15 mouse cellular contexts compared by ENCODE assay signal in genomic region chr10:122758346-122758745, GRCm38 (mm10).
DNase-seq lines count a peak whose midpoint lies in the region; ATAC-seq lines count a peak whose summit lies in the region.
"Had no signal": no experiment of that assay in that cellular context is flagged by ENCODE, and none has a peak within 500 bp of the region (broad histone marks: within the 10 kb centered on the region; RNA-seq: fewer than 3 reads in every experiment).

No protein-coding gene starts in this region.

- WGBS in heart, embryonic 15.5 days = 77% methylated on average over 4 of the region's 4 CpGs
- 63% methylated on average over 4 of the region's 4 CpGs for WGBS in limb, embryonic 10.5 days

- H3K36me3 ChIP-seq in heart, embryonic 15.5 days = no peaks in the 10 kb centered on the region
- H3K36me3 ChIP-seq in limb, embryonic 10.5 days = no peaks in the 10 kb centered on the region

- no peak overlapping the region for H3K4me3 ChIP-seq in heart, embryonic 15.5 days
- no peak overlapping the region for H3K4me3 ChIP-seq in limb, embryonic 10.5 days
- H3K4me3 ChIP-seq: left cerebral cortex, adult 2 months had no signal

- H3K9me3 ChIP-seq in heart, embryonic 15.5 days (replicated peaks) = no peaks in the 10 kb centered on the region
- no peaks in the 10 kb centered on the region for H3K9me3 ChIP-seq in limb, embryonic 10.5 days (replicated peaks)

- peak overlapping the region; percentile 29; the same call in 1 of the 2 replicates for H3K27ac ChIP-seq in heart, embryonic 15.5 days
- peak overlapping the region; percentile 84 for H3K27ac ChIP-seq in limb, embryonic 10.5 days
- H3K27ac ChIP-seq: left cerebral cortex, adult 2 months had no signal

- peaks cover 12% of the 10 kb centered on the region for H3K4me1 ChIP-seq in heart, embryonic 15.5 days (replicated peaks)
- H3K4me1 ChIP-seq in limb, embryonic 10.5 days = peaks cover 86% of the 10 kb centered on the region

- no peak for DNase-seq in heart, postnatal 25 days (ENCODE audit: low spot score)
- DNase-seq in CD4-positive, CD25-positive, alpha-beta regulatory T cell, adult 2 months (ENCODE audit: low read depth, low spot score) = peak; percentile 52
- DNase-seq in limb, embryonic 10.5 days (ENCODE audit: low spot score) = no peak
- peak; percentile 97 for DNase-seq in thymus, postnatal 0 days (ENCODE audit: low spot score)
- no peak for DNase-seq in left cerebral cortex, adult 11 months (ENCODE audit: low spot score)
- no peak for DNase-seq in urinary bladder, postnatal 36 days (ENCODE audit: low spot score in 2 of 2)
- DNase-seq: adrenal gland, postnatal 10 days; gastrocnemius, postnatal 36 days; heart, postnatal 36 days; kidney, postnatal 4 days had no signal

- H3K9ac ChIP-seq in heart, embryonic 15.5 days = no peak overlapping the region

- intact Hi-C loops in heart, postnatal 25 days (cut with DNase I) = no loop called here

- no peak overlapping the region for H3K4me2 ChIP-seq in heart, embryonic 15.5 days
- H3K4me2 ChIP-seq: liver, embryonic 11.5 days had no signal

- ATAC-seq in heart, embryonic 15.5 days (replicated peaks; ENCODE audit: insufficient number of reproducible peaks, insufficient read depth, low FRiP score, low read depth) = no peak
- ATAC-seq in granulocyte monocyte progenitor cell, adult 5-6 weeks (replicated peaks; ENCODE audit: poor library complexity, severe bottlenecking) = no peak
- ATAC-seq: lung, postnatal 0 days had no signal

- no peaks in the 10 kb centered on the region for H3K27me3 ChIP-seq in heart, embryonic 15.5 days
- H3K27me3 ChIP-seq in limb, embryonic 10.5 days (ENCODE audit: low read depth, poor library complexity, severe bottlenecking) = no peaks in the 10 kb centered on the region

Comparison
In these comparisons a context has a peak if more than half of its experiments do, and no peak if none do; other contexts are left out.
1. DNase-seq: peak in CD4-positive, CD25-positive, alpha-beta regulatory T cell, adult 2 months (single experiment) and thymus, postnatal 0 days (single experiment); none in heart, postnatal 25 days (single experiment), limb, embryonic 10.5 days (single experiment), left cerebral cortex, adult 11 months (single experiment) and urinary bladder, postnatal 36 days (0 of 2).